In the genomic region with DNA sequence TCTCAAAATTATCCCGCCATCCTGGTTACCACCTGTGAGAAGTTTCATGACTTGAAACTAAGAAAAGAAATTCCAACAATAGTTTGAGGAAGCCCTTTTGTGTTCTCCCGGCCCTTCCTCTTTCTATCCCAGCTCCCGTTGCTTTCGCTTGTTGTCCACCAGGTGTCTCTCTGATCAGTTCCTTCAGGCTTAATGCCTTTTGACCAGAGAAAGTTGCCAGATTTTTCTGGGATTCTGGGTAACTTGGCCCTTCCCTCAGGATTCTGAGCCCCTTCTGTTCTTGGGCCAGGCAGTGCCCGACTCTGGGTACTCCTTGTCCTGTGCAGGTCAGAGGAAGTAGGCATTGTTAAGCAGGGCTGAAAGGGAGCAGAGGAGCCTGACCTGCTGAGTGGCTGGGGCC, we compare ENCODE assay signal across 7 mouse cellular contexts. TPM values are rescaled to one million over a fixed set of nuclear protein-coding genes. Genes with fewer than 3 reads are reported as not detected.
DNase-seq lines count a peak whose midpoint lies in the region; TF ChIP-seq lines count a peak whose summit lies in the region.

No protein-coding gene starts in this region.

- TF ChIP-seq CTCF in layer of hippocampus, adult 2 months (conservative IDR thresholded peaks at IDR 0.05): peak; percentile 90
- no peak for TF ChIP-seq CTCF in lung, adult 2 months (IDR thresholded peaks at IDR 0.05; ENCODE audit: insufficient read depth, low read length)

- WGBS in lung, adult 2 months: 5% methylated on average over 5 of the region's 5 CpGs

- H3K27ac ChIP-seq in layer of hippocampus, adult 2 months: peak overlapping the region; percentile 80

- TF ChIP-seq POLR2A in lung, adult 2 months (IDR thresholded peaks at IDR 0.05; ENCODE audit: borderline replicate concordance, extremely low read depth, low read depth, low read length): no peak

- intact Hi-C loops in heart, postnatal 14 days (cut with DNase I): loop anchor here (1.0 kb wide), 1 partner anchor 31 kb away; no protein-coding TSS in a partner anchor

- DNase-seq in layer of hippocampus, adult 2 months (ENCODE audit: low spot score in 2 of 2): peak in 1 of 2 experiments; percentile 56
- DNase-seq in layer of hippocampus, adult 11-12 months (ENCODE audit: low spot score): no peak
- peak; percentile 52 for DNase-seq in MN1 (ENCODE audit: low spot score)
- DNase-seq in cerebellum, adult 9-11 months: peak; percentile 49
- peak; percentile 44 to 72 for DNase-seq in heart, postnatal 14 days
- peak; percentile 46 for DNase-seq in lung, adult 2 months
- no peak for DNase-seq in natural killer cell, adult 2 months (ENCODE audit: low spot score in 2 of 2)

- H3K4me3 ChIP-seq in layer of hippocampus, adult 2 months: no peak overlapping the region
- no peak overlapping the region for H3K4me3 ChIP-seq in lung, adult 2 months (replicated peaks; ENCODE audit: extremely low read depth, low read depth, low read length)

- H3K4me1 ChIP-seq in lung, adult 2 months (ENCODE audit: control insufficient read depth, insufficient read depth, low read length): no peaks in the 10 kb centered on the region; the same call in 1 of the 2 replicates

RNA-seq across cellular contexts. Expression of a gene that starts 5.6 kb away (rescaled TPM):
- 100 to 1,000 TPM; 295 to 309 TPM for total RNA-seq in layer of hippocampus, adult 2 months (2021)
- 100 to 1,000 TPM; 220 to 279 TPM for total RNA-seq in heart, postnatal 14 days (2021)
- polyA plus RNA-seq in lung, adult 2 months (2012; rRNA removed): 13.4 and 19.0 TPM in 2 replicates

RNA-seq across cellular contexts. Expression of a gene that starts 5.7 kb away (rescaled TPM):
- 1 to 10 TPM; 7.6 to 8.1 TPM for total RNA-seq in layer of hippocampus, adult 2 months (2021)
- total RNA-seq in heart, postnatal 14 days (2021): 10 to 100 TPM; 10.4 to 11.1 TPM
- polyA plus RNA-seq in lung, adult 2 months (2012; rRNA removed): 3.5 and 3.7 TPM in 2 replicates

RNA-seq across cellular contexts. Expression of a gene that starts 7.2 kb away (rescaled TPM):
- total RNA-seq in layer of hippocampus, adult 2 months (2021): 10 to 100 TPM; 84.4 to 92.7 TPM
- 10 to 100 TPM; 16.3 to 20.0 TPM for total RNA-seq in heart, postnatal 14 days (2021)
- 54.1 and 61.4 TPM in 2 replicates for polyA plus RNA-seq in lung, adult 2 months (2012; rRNA removed)

RNA-seq across cellular contexts. Expression of a gene that starts 14.1 kb away (rescaled TPM):
- 10 to 100 TPM; 25.0 to 31.9 TPM for total RNA-seq in layer of hippocampus, adult 2 months (2021)
- 10 to 100 TPM in 1 of 2 experiments, 1 to 10 TPM in 1; 8.4 to 10.3 TPM for total RNA-seq in heart, postnatal 14 days (2021)
- 18.8 and 21.9 TPM in 2 replicates for polyA plus RNA-seq in lung, adult 2 months (2012; rRNA removed)

RNA-seq across cellular contexts. Expression of a gene that starts 28.5 kb away (rescaled TPM):
- total RNA-seq in layer of hippocampus, adult 2 months (2021): 10 to 100 TPM; 12.9 to 15.4 TPM
- 10 to 100 TPM; 10.4 to 10.6 TPM for total RNA-seq in heart, postnatal 14 days (2021)
- 83.7 and 86.9 TPM in 2 replicates for polyA plus RNA-seq in lung, adult 2 months (2012; rRNA removed)

Comparison
In these comparisons a context has a peak if more than half of its experiments do, and no peak if none do; other contexts are left out.
1. DNase-seq: peak in MN1 (single experiment), cerebellum, adult 9-11 months (single experiment), heart, postnatal 14 days (2 of 2) and lung, adult 2 months (single experiment); none in layer of hippocampus, adult 11-12 months (single experiment) and natural killer cell, adult 2 months (0 of 2).
2. RNA of a gene that starts 7.2 kb away (total RNA-seq): 84.4 to 92.7 TPM in layer of hippocampus, adult 2 months; 16.3 to 20.0 TPM in heart, postnatal 14 days; every median in the first group is over 4 times any median in the second.